Mouse (Mus musculus) skeletal muscle tissue, adult 2 months (tissue): Measurements from ENCODE around the gene Aifm2.
A peak's percentile ranks its signal among the peaks of the same experiment; 100 is the strongest.

Experiments
- DNase-seq: peaks from one replicate; pipeline ENCODE4 v3.0.0-alpha.2; 2012; ENCODE audit warnings: low read depth, low spot score

The Aifm2 gene

DNA sequence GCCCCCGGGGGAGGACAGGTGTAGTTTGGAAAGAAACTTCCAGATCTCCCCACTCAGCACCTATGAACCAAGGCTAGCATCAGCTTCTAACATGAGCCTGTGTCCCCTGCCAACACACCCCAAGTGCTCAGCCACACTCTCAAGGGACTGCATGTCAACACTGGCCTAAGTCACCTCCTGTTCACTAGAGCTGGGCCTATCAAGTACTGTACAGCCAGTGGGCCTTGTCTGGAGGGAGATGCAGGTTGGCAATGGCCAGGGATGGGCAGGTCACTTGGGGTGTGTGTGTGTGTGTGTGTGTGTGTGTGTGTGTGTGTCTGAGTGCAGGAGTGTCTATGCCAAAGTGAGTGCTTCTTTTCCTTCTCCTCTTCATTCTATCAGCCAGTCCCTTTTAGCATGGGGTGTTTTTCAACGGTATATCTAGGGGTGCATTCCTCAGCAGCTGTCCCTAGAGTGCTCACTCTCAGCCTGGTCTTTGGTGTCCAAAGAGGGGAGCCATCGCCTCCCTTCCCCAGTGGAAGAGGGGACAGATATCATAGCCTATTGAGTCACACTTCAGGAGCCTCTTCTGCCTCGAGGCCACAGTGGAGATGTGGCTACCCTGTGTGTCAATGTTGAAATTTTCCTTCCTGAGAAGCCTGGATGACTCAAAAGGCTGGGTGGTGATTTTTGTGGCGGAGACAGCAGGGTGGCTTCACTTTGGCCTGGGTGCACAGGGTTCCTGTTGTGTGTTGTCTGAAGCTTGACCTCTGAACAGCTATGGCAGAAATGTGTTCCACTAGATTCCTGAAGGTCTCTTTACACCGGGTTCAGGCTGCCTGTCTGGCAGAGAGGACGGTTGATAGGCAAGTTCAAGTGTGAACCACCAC, 1.2 kb downstream of the Aifm2 start:
- no peak for DNase-seq

GRCm38 (mm10) chr10:61717406-61718296, 2.6 kb downstream of the Aifm2 start:
- DNase-seq: no peak

DNA sequence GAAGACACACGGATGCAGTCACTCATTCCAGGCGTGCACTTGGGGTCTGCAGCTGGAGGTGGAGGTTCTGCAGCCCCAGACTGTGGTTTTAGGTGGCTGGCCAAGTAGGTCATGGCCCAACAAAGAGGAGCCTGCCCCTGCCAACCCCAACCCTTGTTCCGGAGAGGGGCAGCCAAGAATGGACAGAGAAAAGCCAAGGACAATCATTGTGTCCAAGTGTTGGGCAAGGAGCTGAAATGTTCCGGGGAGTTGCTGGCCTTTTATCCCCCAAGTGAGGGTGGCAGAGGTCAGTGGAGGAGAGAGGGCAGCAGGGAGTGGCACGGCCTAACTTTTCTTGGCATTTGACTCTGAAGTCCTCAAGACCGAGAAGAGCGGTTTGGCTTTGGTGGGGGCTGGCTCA, 5.3 kb downstream of the Aifm2 start:
- DNase-seq: no peak

DNA sequence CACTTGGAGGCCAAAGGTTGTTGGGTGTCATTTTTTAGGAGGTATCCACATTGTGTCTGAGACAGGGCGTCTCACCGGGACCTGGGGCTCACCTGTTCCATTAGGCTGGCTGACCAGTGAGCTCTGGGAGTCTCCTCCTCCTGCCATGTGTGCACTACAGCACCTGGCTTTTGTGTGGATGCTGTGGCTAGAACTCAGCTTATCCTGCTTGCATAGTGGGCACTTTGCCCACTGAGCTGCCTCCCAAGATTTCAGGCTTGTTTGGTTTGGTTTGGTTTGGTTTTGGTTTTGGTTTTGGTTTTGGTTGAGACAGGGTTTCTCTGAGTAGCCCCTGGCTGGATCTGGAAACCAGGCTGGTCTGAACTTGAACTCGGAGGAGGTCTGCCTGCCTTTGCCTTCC, 7.2 kb downstream of the Aifm2 start:
- no peak for DNase-seq

DNA sequence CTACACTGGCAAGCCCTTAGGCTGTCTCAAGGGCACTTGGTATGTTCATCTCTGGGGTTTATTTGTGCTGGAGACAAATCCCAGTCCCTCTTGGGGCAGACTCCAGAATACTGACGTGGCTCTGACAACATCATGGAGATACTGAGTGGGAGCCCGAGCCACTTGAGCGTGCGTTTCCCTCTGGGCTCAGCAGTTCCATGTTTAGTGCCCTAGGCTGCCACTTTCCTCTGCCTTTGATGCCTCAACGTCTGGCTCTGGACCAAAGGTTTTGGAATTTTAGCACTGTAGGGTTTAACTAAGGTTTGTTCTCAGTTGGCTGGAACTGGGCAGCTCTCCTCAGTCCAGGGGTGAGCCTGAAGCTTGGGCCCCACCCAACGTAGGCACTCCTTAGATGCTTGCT, 8.2 kb downstream of the Aifm2 start:
- DNase-seq: no peak

DNA sequence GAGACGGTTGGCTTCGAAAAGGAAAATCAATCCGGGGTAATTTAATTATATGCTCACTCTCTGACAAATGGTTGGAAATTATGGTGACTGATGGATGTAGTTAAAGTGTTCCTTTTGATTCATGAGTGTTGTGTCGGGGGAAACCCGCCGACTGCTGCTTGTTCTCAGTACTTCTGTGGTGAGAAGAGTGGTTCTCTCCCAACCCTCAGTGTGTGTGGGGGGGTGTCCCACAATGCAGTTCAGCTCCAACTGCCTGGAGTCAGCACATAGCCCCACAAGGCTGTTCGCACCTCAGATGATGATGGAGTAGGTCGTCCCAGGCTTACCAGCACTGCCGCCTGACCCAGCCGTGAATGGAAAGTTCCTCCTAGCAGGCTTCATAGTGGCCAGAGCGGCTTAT, 14.1 kb downstream of the Aifm2 start:
- no peak for DNase-seq

DNA sequence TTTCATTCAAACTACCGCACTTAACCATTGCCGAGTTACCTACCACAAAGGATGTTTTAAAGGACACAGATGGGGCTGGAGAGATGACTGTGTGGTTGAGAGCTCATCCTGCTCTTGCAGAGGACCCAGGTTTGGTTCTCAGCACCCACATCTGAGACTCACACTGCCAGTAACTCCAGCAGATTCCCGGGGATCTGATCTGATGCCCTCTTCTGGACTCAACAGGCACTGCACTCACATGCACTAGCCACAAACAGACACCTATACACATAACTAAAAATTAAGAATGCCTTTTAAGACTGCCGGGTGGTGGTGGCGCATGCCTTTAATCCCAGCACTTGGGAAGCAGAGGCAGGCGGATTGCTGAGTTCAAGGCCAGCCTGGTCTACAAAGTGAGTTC, 15.1 kb downstream of the Aifm2 start:
- no peak for DNase-seq

- DNase-seq: peak; percentile 36
Observed at GRCm38 (mm10) chr10:61734377-61734776, 19.3 kb downstream of the Aifm2 start.

DNA sequence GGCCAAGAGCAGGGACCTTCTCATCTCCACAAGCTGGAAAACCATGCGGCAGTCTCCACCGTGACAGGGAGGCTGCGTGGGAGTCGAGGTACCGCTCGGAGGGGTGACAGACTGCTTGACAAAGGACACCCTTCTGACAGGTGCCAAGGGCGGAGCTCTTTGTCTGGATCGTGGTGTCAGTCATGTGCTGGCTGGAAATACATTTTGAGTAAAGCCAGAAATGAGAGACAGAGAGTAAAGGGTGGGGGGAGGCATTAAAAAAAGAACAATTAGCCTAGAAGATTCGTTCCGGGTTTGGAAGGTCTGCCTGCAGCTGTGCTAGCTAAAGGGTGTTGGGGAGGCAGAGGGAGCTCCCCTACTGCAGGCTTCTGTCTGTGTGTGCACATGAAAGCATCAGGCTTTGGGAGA, 21.6 kb downstream of the Aifm2 start:
- DNase-seq: no peak

- no peak for DNase-seq
Observed at GRCm38 (mm10) chr10:61737537-61737936, 22.5 kb downstream of the Aifm2 start.

GRCm38 (mm10) chr10:61738126-61738525, 23.1 kb downstream of the Aifm2 start:
- DNase-seq: no peak

DNA sequence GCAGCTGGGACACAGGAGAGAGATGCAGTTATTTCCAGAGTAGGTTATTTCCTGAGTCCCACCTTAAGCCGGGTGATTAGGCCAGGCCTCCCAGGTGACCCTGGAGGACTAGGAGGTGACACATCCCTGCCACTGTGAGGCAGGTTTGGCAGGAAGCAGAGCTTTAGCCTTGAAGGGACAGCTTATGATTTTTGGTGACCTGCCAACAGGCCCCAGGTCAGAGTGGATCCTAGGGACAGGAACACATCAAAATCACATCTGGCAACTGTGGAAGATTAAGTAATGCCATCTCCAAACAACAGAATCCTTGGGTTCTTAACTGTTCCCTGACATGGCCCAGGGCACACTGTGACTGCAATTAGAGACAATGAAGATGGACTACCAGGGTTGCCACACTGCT, 26.2 kb downstream of the Aifm2 start:
- no peak for DNase-seq

DNA sequence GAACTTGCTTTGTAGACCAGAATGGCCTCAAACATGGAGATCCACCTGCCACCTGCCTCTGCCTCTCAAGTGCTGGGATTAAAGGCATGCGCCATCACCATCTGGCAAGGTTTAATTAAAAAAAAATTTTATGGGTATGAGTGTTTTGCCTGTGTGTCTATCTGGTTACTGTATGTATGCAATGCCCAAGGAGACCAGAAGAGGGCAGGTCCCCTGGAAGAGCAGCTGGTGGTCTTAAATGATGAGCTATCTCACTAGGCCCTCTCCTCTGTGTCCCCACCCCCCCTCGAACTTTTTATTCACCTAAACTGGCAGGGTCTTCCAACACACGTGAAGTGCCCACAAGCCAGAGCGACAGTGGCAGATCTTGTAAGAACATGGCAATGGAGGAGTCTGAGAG, 26.8 kb downstream of the Aifm2 start:
- no peak for DNase-seq

GRCm38 (mm10) chr10:61742336-61742735, 27.3 kb downstream of the Aifm2 start:
- no peak for DNase-seq

- DNase-seq: no peak
Observed at GRCm38 (mm10) chr10:61745133-61745532, 30.1 kb downstream of the Aifm2 start.

DNA sequence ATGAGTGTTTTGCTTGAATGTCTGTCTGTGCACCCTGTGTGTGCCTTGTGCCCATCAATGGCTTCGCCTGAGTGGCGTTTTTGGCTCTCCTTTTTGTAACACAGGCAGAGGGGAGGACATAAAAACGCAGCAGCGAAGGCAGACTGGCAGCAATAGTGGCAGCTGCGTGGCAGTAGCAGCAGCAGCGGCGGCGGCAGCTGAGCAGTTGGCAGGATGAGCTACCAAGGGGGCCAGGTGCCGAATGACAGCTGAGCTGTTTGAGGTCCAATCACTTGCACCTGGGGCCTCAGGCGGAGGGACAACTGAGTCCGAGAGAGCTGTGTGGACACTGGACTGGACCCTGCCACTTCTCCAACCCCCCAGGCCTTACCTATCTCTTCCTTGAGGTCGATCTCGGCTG, 32.2 kb downstream of the Aifm2 start:
- no peak for DNase-seq

DNA sequence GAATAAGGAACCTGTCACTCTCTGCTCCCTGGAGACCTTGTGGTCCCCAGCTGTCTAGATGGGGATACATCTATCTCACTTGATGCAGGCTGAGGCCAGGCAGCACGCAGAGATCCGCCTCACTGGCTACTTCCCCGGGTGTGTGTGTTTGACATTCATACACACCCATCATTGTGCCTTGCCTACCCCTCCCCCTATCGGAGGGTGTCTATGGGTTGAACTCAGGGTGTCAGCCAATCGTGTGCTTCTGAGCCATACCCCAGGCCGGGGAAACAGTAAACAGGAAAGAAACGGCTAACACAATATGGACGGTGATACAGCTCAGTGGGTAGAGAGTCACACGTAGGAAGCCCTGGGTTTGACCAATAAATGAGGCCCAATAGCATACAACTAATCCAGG, 35.0 kb downstream of the Aifm2 start:
- DNase-seq: no peak

DNA sequence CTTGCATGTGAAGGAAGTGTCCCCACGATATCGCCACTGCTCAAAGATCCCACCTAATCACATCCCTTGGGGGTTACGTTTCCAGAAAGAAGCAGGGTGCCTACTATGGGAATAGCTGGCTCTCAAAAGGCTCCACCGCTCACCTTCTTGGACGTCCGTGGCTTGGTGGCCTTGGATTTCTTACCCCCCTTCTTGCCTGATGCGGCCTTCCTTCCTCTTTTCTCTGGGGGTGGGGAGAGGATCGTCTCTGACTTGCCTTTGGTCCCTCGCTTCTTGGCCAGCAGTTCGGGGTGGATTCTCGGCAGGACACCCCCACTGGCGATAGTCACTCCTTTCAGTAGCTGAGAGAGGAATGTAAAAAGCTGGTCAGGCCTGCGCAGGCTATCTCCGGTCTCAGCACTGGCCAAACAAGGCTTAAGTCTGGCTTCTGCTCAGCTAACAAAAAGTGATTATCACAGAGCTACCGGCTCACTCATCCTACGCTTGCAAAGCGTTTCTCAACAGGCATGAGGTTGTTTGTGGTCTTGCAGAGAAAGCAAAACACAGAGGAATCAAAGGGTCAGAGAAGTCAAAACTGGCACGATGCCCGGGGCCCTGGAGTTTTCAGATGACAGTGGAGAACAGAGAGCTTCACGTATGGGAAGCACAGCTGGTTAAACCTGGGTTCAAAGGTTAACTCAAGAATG, 36.6 kb downstream of the Aifm2 start:
- no peak for DNase-seq

DNA sequence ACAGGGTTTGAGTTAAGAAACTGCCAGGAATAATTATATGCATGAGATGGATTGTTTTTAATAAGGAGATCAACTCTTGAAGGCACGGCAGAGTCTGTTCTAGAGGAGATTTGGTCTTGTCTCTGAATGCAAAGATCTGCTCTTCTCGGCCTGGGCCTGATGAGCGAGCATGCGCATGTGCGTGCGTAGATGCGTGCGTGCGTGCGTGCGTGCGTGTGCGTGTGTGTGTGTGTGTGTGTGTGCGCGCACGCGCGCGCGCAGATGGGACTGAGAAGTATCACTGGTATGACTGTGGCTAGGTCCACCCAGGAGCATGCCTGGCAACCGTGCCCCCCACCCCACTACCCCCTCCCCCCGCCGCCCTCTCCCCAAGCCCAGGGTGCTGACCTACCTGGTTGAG, 38.0 kb downstream of the Aifm2 start:
- DNase-seq: no peak

- DNase-seq: peak; percentile 84
Observed at GRCm38 (mm10) chr10:61757022-61757421, 42.0 kb downstream of the Aifm2 start.

GRCm38 (mm10) chr10:61758904-61759303, 43.8 kb downstream of the Aifm2 start:
- no peak for DNase-seq

DNA sequence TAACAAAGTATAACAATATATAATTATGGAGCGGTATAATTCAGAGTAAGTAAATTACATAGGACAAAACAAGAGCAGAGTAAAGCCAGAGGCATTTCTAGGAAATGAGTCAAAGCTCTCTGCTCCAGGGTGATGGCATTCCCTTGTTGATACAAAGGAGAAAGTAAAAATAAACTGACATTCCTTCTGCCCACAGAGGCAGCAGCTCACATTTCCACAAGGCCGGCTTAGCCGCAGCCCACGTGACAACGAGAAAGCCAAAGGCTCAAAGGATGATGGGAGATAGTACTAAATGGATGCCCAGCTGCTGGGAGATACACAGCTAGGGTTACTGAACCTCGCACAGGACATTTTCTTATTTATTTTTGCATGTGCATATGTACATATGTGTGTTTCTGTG, 44.8 kb downstream of the Aifm2 start:
- DNase-seq: peak; percentile 63
